Mouse (Mus musculus) megakaryocyte, adult 5-6 weeks (primary cell): ENCODE results near the gene Dzip1. TPM values are rescaled to one million over a fixed set of nuclear protein-coding genes. Genes with fewer than 3 reads are reported as not detected.

ENCODE experiments used
- ATAC-seq: 2 replicates; pipeline ENCODE4 v1.8.0; 2016; ENCODE audit warnings: mild to moderate bottlenecking, inconsistent platforms; ENCODE audit not compliant: poor library complexity, severe bottlenecking
- total RNA-seq, 2 experiments: library from RNA; stranded (forward) in 1 of 2; stranded (reverse) in 1 of 2; fragments of 153-499, 151-499 nt in 1 of 2; fragments of 221-1000, 200-1000 nt in 1 of 2; gene quantifications; 2 replicates each; pipeline versions ENCODE4 v1.2.3 to v1.2.4; 2015 to 2017

Dzip1 gene
- total RNA-seq, 2 experiments from 2014 or later = 0.02 to 0.04 TPM

GRCm38 (mm10) chr14:118838556-118839120 lies 86.6 kb downstream of the Dzip1 start:
- no peak for ATAC-seq

DNA sequence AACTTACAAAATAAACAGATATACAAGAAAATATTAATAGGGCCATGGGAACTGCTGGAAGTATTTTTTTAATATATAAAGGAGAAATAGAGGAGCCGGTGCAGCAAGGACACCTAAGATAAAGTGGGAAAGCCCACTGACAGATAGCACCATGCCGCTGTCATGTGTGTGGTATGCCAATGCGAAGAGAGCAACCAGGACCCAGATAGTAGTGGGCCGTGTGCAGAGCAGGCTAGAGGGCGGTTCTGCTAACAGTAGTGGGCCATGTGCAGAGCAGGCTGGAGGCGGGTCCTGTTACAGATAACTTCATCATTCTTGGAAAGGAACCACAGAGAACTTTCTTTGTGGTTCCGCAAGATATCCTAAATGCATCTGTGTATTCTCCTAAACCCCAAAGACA lies 88.5 kb downstream of the Dzip1 start:
- ATAC-seq = peak; percentile 60

- ATAC-seq = no peak
These were observed 89.1 kb downstream of the Dzip1 start for GRCm38 (mm10) chr14:118836145-118836544.

- peak; percentile 67 for ATAC-seq
These were observed 90.9 kb downstream of the Dzip1 start for GRCm38 (mm10) chr14:118834313-118834712.

- no peak for ATAC-seq
These were observed 92.0 kb downstream of the Dzip1 start for GRCm38 (mm10) chr14:118833241-118833640.

GRCm38 (mm10) chr14:118831597-118831996 lies 93.7 kb downstream of the Dzip1 start:
- ATAC-seq = no peak

- no peak for ATAC-seq
These were observed 95.7 kb downstream of the Dzip1 start for GRCm38 (mm10) chr14:118829331-118830095.

DNA sequence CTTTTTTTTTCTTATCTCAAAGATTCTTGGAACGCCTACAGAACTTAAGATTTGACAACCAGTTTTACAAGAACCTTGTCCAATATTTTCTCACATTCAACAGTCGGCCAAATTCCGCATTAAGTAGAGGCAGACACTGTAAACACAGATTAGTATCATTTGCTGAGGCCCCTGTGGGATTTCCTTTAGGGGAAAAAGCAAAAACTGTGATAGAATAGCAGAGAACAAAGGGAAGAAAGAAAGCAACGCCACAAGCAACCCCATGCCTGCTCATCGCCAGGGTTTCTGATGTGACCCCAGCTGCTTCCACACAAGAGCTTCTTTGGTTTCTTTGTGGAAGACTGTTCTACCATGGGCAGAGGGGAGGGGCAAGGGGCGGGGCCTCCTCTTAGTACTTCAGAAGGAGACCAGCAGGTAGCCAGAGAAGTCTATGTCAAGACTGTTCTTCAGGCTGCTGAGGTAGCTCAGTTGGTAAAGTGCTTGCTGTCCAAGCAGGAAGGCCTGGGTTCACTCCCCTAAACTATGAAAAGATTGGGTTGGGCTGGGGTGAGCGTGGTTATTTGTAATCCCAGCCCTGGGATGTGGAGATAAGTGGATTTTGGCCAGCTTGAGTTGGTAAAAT lies 97.9 kb downstream of the Dzip1 start:
- ATAC-seq = no peak

DNA sequence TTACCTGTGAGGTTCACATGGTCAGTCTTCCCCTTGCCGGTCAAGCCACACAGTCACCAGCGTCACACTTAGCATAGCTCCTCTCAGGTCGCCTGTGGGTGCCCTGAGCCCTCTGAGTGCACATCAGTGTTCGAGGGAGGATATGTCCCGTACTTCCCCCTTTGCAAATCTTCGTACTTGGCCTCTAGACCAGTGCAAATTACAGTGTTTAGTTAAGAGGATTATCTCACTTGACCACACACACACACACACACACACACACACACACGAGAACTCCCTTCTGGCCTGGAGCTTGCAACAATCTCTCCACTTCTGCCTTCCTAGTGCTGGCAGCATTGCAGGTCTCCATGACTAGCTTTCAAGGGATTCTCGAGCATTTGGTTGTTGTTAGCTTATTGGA lies 98.9 kb downstream of the Dzip1 start:
- no peak for ATAC-seq

Other genes with a start within 250 kb of the Dzip1 start
- 29.8 and 32.4 TPM in 2 replicates for gene Abcc4, start 219.2 kb downstream of the Dzip1 start, total RNA-seq (2015)
- gene Abcc4, start 219.2 kb downstream of the Dzip1 start, total RNA-seq (2017) = 24.6 and 28.5 TPM in 2 replicates
- gene Cldn10, start 137.6 kb downstream of the Dzip1 start, total RNA-seq (2015) = not detected in 2 replicates
- 0.29 TPM in 1 of 2 replicates, not detected in the other for gene Cldn10, start 137.6 kb downstream of the Dzip1 start, total RNA-seq (2017)
- gene Dnajc3, start 12.5 kb upstream of the Dzip1 start, total RNA-seq (2015) = 42.9 and 43.6 TPM in 2 replicates
- gene Dnajc3, start 12.5 kb upstream of the Dzip1 start, total RNA-seq (2017) = 72.4 and 74.1 TPM in 2 replicates
- gene Uggt2, start 174.0 kb upstream of the Dzip1 start, total RNA-seq (2015) = 0.58 and 1.6 TPM in 2 replicates
- 1.2 and 2.2 TPM in 2 replicates for gene Uggt2, start 174.0 kb upstream of the Dzip1 start, total RNA-seq (2017)
- not detected in 2 replicates for gene Hs6st3, start 212.9 kb upstream of the Dzip1 start, total RNA-seq (2015)
- not detected in 2 replicates for gene Hs6st3, start 212.9 kb upstream of the Dzip1 start, total RNA-seq (2017)